8 mouse cellular contexts compared by ENCODE assay signal in the genomic region with DNA sequence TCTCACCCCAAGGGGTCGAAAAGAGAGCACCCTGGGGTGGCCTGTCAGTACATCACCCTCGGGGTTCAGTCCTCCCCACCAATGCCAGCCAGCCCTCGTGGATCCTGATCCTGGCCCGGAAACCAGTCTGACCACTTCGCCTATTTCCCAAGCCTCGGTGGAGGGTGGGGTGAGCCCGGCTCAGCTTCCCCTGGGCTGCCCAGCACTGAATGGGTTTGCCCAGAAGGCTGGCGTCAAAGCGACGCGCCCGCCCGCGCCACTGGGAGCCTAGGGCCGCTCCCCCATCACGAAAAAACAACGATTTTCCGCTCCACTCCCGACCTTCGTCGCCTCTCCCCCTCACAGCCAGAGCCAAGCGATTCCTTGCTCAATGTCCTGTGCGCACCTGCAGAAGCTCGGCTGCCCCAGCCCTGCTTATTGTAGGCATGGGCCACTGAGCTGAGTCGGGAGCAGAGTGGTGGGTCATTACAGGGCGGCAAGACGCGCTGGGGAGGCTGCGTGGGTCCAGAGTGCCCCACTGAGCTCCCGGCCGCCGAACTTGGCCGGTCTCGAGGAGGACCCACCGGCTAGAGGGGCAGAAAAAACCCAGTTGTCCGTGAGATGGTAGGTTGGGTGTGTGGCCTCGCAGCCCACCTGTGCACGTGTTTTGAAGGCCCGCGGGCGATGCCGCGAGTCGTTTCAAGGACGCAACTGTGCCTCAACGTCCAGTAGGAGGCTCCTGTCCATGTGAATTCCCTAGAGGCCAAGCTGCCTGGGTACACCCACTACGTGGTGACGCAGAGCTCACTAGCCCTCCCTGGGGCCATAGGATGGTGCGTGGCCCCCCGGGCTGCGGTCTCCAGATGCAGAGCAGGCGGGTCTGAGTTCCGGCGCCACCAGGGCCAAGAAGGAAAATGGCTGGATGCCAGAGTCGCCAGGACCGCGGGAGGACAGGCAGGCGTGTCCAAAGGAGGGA. TPM values are rescaled to one million over a fixed set of nuclear protein-coding genes. Genes with fewer than 3 reads are reported as not detected.
DNase-seq lines count a peak whose midpoint lies in the region; ATAC-seq lines count a peak whose summit lies in the region.

No protein-coding gene starts in this region.

- no peak for ATAC-seq in embryonic facial prominence, embryonic 11.5 days (replicated peaks; ENCODE audit: insufficient number of reproducible peaks, low FRiP score, low TSS enrichment, low read depth)
- ATAC-seq in hindbrain, embryonic 14.5 days (ENCODE audit: low FRiP score), result no peak
- ATAC-seq in liver, embryonic 12.5 days, result no peak

- H3K27ac ChIP-seq in embryonic facial prominence, embryonic 11.5 days (replicated peaks; ENCODE audit: low read depth, low read length), result no peak overlapping the region
- no peak overlapping the region for H3K27ac ChIP-seq in hindbrain, embryonic 14.5 days
- H3K27ac ChIP-seq in liver, embryonic 12.5 days, result no peak overlapping the region

- peaks cover 7% of the 10 kb centered on the region for H3K4me1 ChIP-seq in embryonic facial prominence, embryonic 11.5 days (ENCODE audit: control insufficient read depth, insufficient read depth, low read length)
- peaks cover 49% of the 10 kb centered on the region for H3K4me1 ChIP-seq in hindbrain, embryonic 14.5 days (replicated peaks; ENCODE audit: control insufficient read depth, insufficient read depth, low read length)
- peaks cover 35% of the 10 kb centered on the region for H3K4me1 ChIP-seq in liver, embryonic 12.5 days

- intact Hi-C loops in heart, postnatal 25 days (cut with DNase I), result loop anchor here (2.0 kb wide), 1 partner anchor 64 kb away; no protein-coding TSS in a partner anchor

- H3K4me3 ChIP-seq in embryonic facial prominence, embryonic 11.5 days (ENCODE audit: low read depth, low read length), result no peak overlapping the region
- H3K4me3 ChIP-seq in hindbrain, embryonic 14.5 days (replicated peaks; ENCODE audit: low read length), result peak overlapping the region; percentile 15
- H3K4me3 ChIP-seq in liver, embryonic 12.5 days, result no peak overlapping the region

- DNase-seq in heart, adult 18-20 months, result peak; percentile 41 to 49
- DNase-seq in heart, postnatal 25 days (ENCODE audit: low spot score), result no peak
- no peak for DNase-seq in embryonic facial prominence, embryonic 11.5 days (ENCODE audit: low spot score)
- DNase-seq in hindbrain, embryonic 14.5 days (ENCODE audit: low spot score), result peak; percentile 32
- peak; percentile 39 to 66 for DNase-seq in monocyte, adult 2 months (ENCODE audit: low read depth in 1 of 2, low spot score in 2 of 2)
- no peak for DNase-seq in gastrocnemius, adult 18-20 months (ENCODE audit: low spot score)
- no peak for DNase-seq in T-cell, adult 2 months (ENCODE audit: low spot score)

- 2% methylated on average over 58 of the region's 58 CpGs for WGBS in embryonic facial prominence, embryonic 11.5 days
- WGBS in hindbrain, embryonic 14.5 days, result 3% methylated on average over 58 of the region's 58 CpGs
- whole genome bisulfite sequencing in liver, embryonic 12.5 days (ENCODE audit: insufficient replicate concordance), result 5% methylated on average over 58 of the region's 58 CpGs

- H3K27me3 ChIP-seq in embryonic facial prominence, embryonic 11.5 days (ENCODE audit: control insufficient read depth, insufficient read depth, low read length), result peaks cover 63% of the 10 kb centered on the region
- H3K27me3 ChIP-seq in hindbrain, embryonic 14.5 days (ENCODE audit: control insufficient read depth, insufficient read depth, low read length), result peaks cover 58% of the 10 kb centered on the region
- peaks cover 100% of the 10 kb centered on the region for H3K27me3 ChIP-seq in liver, embryonic 12.5 days (replicated peaks)

- no peaks in the 10 kb centered on the region for H3K36me3 ChIP-seq in embryonic facial prominence, embryonic 11.5 days (replicated peaks; ENCODE audit: control insufficient read depth, insufficient read depth, low read depth, low read length)
- H3K36me3 ChIP-seq in hindbrain, embryonic 14.5 days (replicated peaks; ENCODE audit: control insufficient read depth, insufficient read depth), result no peaks in the 10 kb centered on the region
- H3K36me3 ChIP-seq in liver, embryonic 12.5 days, result no peaks in the 10 kb centered on the region

- peak overlapping the region; percentile 11 for H3K4me2 ChIP-seq in embryonic facial prominence, embryonic 11.5 days (ENCODE audit: low read depth, low read length)
- H3K4me2 ChIP-seq in hindbrain, embryonic 14.5 days (replicated peaks), result peak overlapping the region; percentile 97
- peak overlapping the region; percentile 80 for H3K4me2 ChIP-seq in liver, embryonic 12.5 days

- no peaks in the 10 kb centered on the region for H3K9me3 ChIP-seq in embryonic facial prominence, embryonic 11.5 days (replicated peaks; ENCODE audit: control insufficient read depth, low read length)
- H3K9me3 ChIP-seq in hindbrain, embryonic 14.5 days (ENCODE audit: control insufficient read depth, low read length), result no peaks in the 10 kb centered on the region
- H3K9me3 ChIP-seq in liver, embryonic 12.5 days (replicated peaks), result no peaks in the 10 kb centered on the region

- no peak overlapping the region for H3K9ac ChIP-seq in embryonic facial prominence, embryonic 11.5 days (replicated peaks; ENCODE audit: low read length)
- 0 out of 2 replicates have a peak overlapping the region, but pooled peaks have one; percentile 9 for H3K9ac ChIP-seq in hindbrain, embryonic 14.5 days
- no peak overlapping the region for H3K9ac ChIP-seq in liver, embryonic 12.5 days

RNA-seq across cellular contexts. Expression of gene Cbx8, which starts 17.5 kb away (rescaled TPM):
- total RNA-seq in heart, adult 18-20 months (2021), result 1 to 10 TPM; 3.1 to 4.0 TPM
- 1 to 10 TPM; 4.4 to 7.6 TPM for total RNA-seq in heart, postnatal 25 days (2021)
- 10.3 and 12.2 TPM in 2 replicates for polyA plus RNA-seq in embryonic facial prominence, embryonic 11.5 days (2014; fragmentation: Nextera tagmentation; extraction: Ambion mirVana)
- 8.5 and 9.8 TPM in 2 replicates for polyA plus RNA-seq in hindbrain, embryonic 14.5 days (2014; fragmentation: Nextera tagmentation; extraction: Ambion mirVana)
- 2.5 and 3.3 TPM in 2 replicates for polyA plus RNA-seq in liver, embryonic 12.5 days (2016; fragmentation: Nextera tagmentation; extraction: Ambion mirVana)
- total RNA-seq in gastrocnemius, adult 18-20 months (2021), result 1 to 10 TPM; 2.6 to 3.5 TPM

RNA-seq across cellular contexts. Expression of gene Cbx4, which starts 27.7 kb away (rescaled TPM):
- total RNA-seq in heart, adult 18-20 months (2021), result 1 to 10 TPM; 6.5 to 7.2 TPM
- total RNA-seq in heart, postnatal 25 days (2021), result 10 to 100 TPM; 14.0 to 14.8 TPM
- polyA plus RNA-seq in embryonic facial prominence, embryonic 11.5 days (2014; fragmentation: Nextera tagmentation; extraction: Ambion mirVana), result 4.4 and 4.8 TPM in 2 replicates
- 16.8 and 20.2 TPM in 2 replicates for polyA plus RNA-seq in hindbrain, embryonic 14.5 days (2014; fragmentation: Nextera tagmentation; extraction: Ambion mirVana)
- polyA plus RNA-seq in liver, embryonic 12.5 days (2016; fragmentation: Nextera tagmentation; extraction: Ambion mirVana), result 3.2 and 3.3 TPM in 2 replicates
- 1 to 10 TPM; 1.6 to 2.5 TPM for total RNA-seq in gastrocnemius, adult 18-20 months (2021)

RNA-seq across cellular contexts. Expression of gene Cbx2, which starts 35.6 kb away (rescaled TPM):
- 1 to 10 TPM; 1.5 to 2.6 TPM for total RNA-seq in heart, adult 18-20 months (2021)
- total RNA-seq in heart, postnatal 25 days (2021), result 1 to 10 TPM; 3.8 to 3.9 TPM
- polyA plus RNA-seq in embryonic facial prominence, embryonic 11.5 days (2014; fragmentation: Nextera tagmentation; extraction: Ambion mirVana), result 87.1 and 91.8 TPM in 2 replicates
- 10.7 and 13.7 TPM in 2 replicates for polyA plus RNA-seq in hindbrain, embryonic 14.5 days (2014; fragmentation: Nextera tagmentation; extraction: Ambion mirVana)
- 8.6 TPM in 2 replicates for polyA plus RNA-seq in liver, embryonic 12.5 days (2016; fragmentation: Nextera tagmentation; extraction: Ambion mirVana)
- 1 to 10 TPM in 1 of 2 experiments, under 1 TPM in 1; 0.85 to 1.0 TPM for total RNA-seq in gastrocnemius, adult 18-20 months (2021)

Comparison
In these comparisons a context has a peak if more than half of its experiments do, and no peak if none do; other contexts are left out.
1. DNase-seq: peak in heart, adult 18-20 months (2 of 2), hindbrain, embryonic 14.5 days (single experiment) and monocyte, adult 2 months (2 of 2); none in heart, postnatal 25 days (single experiment), embryonic facial prominence, embryonic 11.5 days (single experiment), gastrocnemius, adult 18-20 months (single experiment) and T-cell, adult 2 months (single experiment).
2. H3K4me2 ChIP-seq: peak in every context shown above with its lines; median percentile 97 in hindbrain, embryonic 14.5 days; 80 in liver, embryonic 12.5 days; 11 in embryonic facial prominence, embryonic 11.5 days.